Mouse (Mus musculus) retina, postnatal 1 day (tissue): ENCODE results near the gene Exosc8.
"Not testable (repeated sequence)": the region's sequence is repeated elsewhere in the genome, so short reads cannot be mapped to it uniquely, and the experiment has no call there.

Experiments
- DNase-seq: peaks from one replicate; pipeline ENCODE4 v3.0.0-alpha.2; 2012

The Exosc8 gene

DNA sequence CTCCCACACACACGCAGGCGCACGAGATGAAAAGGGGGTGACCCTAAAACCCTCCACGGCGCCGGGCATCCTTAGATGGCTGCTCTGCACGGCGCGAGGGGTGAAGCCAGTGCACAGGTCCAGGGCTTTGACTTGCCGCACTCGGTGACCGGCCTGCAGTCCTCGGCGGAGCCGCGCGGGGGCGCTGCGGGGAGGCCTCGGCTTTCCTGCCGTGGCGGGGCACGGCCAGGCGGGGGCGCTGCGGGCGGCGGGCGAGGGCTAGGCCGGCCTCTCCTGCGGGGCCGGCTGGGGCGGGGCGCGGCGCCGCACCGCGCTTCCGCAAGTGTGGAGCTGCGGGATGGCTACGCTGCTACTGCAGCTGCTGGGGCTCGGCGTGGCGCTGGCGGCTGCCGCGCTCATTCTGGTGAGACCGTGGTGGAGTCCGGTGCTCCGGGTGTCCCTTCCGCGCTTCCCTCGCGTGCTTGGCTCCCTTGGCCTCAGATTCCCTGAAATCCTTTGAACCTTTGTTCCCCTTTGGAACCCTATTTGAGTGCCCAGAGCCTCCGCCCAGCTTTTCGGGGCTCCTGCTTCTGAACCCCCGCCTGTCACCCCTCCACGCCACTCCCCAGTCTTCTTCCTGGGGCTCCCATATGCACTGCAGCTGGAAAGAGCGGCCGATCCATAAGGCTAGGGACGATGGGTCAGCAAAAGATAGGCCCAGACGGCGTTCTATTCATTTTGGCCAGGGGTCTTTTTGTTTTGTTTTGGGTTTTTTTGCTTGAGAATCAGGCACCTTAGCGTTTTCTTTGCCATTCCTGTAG is at the start of gene Exosc8, which contains the start of gene Alg5:
Exosc8 (minus strand) TSS at position 147 of the 800 bp plus-strand sequence.
Alg5 (plus strand) TSS at position 293 of the 800 bp plus-strand sequence.
- peak; percentile 90 for DNase-seq

DNA sequence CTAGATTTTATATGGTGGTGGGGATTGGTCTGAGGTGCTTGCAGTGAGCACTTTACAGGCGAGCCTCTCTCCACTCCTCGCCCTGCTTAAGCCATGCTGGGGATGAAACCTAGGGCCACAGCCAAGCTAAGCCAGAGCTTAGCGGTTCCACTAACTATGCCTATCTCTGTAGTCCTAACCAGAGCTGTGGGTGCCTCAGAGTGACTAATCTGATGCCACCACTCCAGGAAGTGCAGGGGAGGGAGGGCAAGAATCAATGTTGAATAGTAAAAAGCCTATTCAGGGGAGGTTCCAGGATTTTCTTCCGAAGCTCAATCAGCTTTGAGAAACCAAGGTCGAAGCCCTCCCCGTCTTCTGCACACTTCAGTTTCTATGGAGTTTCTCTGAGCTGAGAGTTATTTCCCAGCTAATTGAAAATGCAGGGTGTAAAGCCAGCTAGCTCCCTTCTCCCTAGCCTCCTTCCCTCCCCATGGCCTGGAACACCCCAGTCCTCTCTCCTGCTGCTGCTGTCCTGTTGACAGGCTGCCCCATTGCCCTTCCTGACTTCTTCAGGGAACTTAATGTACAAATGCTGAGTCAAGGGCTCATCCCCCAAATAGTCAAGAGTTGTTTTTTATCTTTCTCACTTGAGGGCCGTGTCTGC is 40.9 kb upstream of the Exosc8 start:
- DNase-seq: no peak

DNA sequence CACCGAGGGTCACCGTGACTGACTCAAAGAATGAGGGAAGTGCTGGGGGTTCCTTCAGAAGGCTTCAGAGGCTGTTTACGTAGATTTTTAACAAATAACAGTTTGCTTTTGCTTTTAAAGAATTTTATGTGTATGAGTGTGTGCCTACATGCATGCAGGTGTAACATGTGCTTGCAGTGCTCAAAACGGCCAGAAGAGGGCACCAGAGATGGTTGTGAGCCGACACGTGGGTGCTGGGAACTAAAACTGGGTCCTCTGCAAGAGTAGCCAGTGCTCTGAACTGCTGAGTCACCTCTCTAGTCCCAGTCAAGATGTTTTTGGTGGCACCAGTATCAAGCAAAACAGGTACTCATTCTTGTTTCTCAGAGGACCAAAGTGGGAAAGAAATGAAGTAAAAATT is 38.4 kb upstream of the Exosc8 start:
- no peak for DNase-seq

DNA sequence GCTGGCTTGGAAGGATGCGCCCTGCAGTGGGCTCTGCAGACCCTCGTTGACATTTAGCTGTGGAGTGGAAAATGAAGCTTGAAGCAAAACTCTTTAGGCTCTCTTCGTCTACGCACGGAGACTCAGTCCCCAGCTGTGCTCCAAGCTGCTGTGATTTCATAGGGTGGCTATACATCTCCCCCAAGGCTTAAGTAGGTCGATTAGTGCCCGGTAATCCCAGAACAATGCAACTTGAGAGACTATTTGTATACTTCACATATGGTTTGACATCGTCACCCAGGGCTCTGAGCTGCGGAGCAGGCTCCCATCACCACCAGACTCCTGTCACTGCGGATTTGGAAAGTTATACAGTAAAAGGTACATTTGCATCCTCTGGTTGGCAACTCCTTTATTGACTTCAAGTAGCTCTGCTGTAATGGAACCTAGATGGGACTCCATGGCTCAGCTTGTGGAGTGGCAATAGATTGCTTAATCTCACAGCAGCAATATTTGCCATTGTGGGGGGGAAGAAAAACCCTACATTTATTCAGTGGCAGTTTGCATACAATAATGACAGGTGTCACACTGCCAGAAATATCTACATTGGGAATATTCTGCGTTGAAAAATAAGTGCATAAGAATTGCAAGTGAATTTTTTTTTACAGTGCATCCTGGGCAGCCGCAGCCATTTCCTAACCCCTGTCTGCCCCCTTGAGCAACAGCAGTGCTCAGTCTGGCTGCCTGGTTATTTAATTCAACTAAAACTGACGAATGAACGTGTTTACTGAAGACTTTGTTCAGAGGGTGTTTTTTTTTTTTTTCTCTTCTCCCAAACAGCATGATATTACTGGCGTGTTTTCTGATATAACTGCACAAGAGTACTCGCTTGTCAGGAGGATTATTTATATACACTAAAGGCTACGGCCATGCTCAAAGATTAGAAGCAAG is 34.4 kb upstream of the Exosc8 start:
- peak; percentile 68 for DNase-seq

DNA sequence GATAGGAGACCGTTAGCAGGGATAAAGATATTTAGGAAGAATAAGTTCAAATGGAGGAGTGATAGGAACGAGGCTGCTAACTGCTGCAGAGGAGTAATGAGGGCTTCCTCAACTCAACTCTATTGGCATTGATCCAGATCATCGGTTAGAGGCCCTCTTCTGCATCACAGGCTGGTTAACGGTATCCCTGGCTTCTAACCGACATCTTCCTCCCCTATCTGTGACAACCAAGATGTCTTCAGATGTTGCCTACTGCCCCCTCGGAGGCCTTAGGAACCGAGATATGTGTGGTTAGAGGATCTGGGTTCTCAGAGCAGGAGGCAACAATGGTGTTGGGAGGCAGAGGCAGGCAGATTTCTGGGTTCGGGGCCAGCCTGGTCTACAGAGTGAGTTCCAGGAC is 33.4 kb upstream of the Exosc8 start:
- DNase-seq: no peak

DNA sequence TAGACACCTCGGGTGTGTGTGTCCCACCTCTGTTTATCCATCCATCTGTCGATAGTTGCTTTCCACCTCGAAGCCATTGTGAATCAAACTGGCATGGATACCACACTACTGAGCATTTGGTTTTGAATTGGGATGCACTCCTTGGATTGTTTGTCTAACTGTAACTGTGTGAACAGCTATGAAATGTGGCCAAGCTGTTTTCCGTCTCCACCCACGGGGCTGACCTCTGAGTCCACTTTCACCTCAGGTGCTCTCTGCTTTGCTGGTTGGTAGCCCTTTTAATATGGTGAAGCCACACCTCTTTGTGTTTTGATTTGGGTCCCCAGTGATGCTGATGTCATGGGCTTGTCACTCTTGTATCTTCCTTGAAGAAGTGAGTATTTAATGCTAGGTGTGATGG is 31.6 kb upstream of the Exosc8 start:
- DNase-seq: no peak

DNA sequence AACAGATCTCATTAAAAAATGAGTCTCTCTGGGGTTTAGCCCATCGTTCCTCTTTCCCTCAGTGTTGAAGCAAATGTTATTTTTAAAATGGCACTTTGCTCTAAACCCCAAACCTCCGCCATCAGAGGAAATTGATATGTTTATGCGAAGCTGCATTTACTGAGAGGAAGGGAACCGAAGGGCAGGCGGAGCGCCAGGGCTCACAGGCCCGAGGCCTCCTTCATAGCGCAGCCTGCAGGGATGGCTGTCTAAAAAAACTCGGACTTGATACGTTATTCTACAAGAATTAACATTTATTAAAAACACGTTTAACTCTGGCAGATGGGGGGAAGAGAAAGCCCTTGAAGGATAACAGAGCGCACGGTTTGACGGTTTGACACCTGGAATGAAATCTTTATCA is 30.8 kb upstream of the Exosc8 start:
- no peak for DNase-seq

DNA sequence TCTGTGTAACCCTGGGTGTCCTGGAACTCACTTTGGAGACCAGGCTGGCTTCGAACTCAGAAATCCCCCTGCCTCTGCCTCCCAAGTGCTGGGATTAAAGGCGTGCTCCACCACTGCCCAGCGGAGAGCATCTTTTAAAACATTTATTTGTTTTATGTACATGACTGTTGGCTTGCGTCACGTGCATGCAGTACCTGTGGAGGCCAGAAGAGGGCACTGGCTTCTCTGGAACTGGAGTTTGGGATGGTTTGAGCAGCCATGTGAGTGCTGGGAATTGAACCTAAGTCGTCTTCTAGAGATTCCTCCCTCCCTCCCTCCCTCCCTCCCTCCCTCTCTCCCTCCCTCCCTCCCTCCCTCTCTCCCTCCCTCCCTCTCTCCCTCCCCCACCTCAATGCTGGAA is 30.3 kb upstream of the Exosc8 start:
- not testable (repeated sequence) for DNase-seq

DNA sequence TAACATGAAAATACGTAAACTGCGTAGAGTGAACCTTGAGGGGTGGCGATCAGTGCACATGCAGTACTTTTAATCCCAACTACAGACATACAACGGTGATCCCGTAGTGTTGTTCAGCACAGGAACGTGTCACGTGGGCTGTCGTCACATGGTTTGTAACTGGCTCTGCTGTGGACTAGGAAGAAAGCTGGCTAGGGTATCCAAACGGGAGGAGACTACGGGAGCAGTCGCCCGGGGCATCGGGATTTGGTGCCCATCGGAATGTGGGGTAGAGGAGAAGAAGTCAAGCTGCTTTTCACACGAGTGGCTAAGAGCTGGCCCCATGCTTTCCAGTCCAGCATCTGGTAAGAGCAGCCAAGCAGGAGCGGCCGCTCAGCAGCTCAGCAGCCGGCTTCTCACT is 29.2 kb upstream of the Exosc8 start:
- peak; percentile 33 for DNase-seq

DNA sequence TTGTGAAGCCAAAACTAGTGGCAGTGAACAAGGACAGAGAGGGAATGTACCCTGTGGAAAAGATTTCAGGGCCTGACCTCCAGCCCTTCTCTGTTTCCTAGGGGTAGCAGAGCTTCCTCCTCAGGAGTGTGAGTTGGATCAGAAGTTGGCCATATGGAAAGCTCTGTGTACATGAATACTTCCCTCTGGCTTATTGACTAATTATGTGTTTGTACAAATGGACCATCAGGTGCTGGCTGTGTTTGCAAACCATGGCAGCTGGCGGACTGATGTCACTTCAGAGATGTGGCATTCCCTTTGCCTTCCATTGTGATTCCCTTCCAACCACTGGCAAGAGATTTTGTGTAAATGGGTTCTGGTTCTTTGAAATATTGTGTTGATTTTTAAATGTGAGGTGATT is 26.1 kb upstream of the Exosc8 start:
- DNase-seq: no peak

DNA sequence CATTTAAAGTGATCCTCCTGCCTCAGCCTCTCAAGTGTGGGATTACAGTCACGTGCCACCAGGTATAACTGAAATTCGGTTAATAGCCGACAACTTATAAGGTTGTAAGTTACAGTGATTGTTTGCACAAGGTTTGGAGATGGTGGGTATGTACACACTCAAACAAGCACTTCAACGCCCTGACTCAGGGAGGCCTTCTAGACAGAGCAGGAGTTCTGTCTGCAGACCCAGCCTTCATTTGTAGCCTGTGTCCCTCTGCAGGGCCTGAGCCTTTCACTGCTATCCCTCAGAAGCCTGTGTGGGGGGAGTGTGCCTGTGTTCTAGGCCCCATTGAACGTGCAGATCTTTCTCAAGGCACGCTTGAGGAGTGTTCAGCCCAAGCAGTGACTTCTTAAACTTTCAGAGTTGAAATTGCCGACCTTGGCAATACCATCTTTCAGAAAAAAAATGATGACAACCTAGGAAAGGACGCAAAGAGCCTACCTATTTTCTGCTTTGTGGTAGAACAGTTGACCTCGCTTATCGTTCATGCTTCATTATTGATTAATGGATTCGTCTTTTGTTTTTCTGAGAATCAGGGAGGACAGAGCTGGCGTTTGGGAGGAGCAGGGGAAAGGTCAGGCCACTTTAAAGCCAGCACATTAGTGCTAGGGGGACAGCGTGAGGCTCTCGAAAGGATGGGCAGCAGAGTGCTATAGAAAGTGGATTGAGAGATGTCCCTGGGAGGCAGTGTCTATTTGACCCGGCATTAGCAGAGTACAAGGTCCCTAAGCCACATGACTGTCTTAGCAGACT is 25.3 kb upstream of the Exosc8 start:
- DNase-seq: no peak

DNA sequence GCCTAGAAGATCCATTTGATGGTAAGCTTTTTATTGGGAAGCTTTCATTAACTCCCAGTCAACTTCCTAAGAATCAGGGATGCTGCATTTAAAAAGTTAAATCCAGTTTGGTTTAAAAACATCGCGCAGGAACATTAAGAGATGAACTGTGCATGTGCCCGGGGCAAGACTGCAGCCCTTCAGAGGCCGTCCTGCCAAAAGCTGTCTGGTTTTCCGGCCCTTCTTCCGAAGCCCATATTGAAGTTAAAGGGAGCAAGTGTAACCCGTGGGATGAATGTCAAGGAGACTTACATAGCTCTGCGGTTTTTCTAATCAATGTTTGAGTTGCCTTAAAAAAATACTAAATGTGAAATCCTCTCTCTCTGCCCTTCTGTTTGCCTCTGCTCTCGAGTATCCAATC is 24.0 kb upstream of the Exosc8 start:
- DNase-seq: no peak

DNA sequence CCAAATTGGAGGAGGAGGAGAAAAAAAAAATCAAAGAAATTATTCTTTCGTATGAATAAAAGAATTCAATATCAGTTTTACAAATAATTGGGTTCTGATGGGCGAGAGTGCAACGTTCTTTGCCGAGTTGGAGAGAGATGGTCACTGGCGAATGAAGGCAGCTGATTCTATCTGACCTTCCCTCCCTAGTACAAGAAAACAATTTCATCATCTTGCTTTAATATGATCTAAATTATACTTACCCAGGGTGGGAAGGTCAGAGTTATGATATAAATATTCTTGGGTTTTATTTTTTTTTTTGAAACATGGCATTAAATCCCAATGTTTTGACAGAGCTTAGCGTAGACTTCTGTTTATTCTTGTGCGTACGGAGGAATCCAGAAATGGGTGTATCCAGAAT is 22.3 kb upstream of the Exosc8 start:
- no peak for DNase-seq

DNA sequence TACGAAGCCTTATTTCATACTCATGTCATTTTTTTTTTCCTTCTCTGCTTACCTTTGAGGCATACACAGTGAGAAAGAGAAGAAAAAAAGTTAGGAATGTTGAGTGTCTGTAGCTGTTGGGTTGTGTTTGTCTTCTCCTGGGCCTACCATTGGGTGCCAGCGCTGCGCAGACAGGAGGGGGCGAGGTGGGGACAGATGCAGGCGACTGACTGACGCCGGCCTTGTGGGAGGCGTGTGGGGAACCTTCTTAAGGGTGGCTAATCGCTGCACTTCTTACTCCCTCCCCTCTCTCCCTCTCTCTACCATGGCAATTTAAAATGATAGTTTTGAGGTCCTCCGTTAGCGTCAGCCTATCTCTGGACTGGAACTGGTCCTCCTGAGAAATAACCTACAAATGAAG is 20.9 kb upstream of the Exosc8 start:
- peak; percentile 38 for DNase-seq

DNA sequence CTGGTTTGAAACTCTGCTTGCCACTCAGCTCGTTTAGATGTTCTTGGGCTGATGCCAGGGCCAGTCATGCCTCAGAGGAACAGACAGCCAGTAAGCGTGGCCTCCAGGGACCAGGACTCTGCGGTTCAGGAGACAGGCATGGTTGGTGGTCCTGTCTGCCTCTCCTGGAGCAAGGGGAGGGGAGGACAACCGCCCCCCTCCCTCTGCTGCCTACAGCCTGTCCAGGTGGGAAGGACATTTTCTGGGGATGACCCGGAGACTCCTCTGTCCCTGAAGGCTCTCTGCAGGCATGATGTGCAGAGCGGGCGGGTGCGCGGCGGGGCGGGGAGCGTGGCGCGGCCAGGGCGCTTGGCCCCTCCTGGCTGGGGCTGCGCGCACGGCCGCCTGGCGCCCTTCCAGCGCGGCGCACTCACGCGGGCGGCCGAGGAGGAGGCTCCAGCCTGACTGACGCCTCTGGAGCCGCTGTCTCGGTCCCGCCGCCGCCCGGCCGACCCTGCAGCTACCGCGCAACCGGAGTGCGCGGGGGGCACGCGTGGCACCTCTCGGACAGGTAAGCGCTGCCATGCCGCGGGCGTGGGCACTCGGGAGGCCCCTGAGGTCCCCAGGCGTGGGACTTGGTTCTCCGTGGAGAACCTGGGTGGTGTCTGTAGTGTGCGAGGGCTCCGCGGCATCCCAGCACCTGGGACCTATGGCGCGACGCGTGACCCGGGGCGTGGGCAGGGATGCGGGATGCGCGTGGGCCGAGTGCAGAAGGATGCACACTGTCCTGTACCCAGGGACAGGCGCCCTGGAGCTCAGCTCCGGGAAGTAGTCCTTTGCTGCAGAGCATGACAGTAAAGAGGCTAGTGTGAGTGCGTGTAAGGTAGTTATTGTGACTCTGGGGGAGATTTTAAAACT is 20.2 kb upstream of the Exosc8 start, which contains the start of gene Smad9:
Smad9 (plus strand) TSS at position 438 of the 897 bp plus-strand sequence.
- peak; percentile 81 for DNase-seq

DNA sequence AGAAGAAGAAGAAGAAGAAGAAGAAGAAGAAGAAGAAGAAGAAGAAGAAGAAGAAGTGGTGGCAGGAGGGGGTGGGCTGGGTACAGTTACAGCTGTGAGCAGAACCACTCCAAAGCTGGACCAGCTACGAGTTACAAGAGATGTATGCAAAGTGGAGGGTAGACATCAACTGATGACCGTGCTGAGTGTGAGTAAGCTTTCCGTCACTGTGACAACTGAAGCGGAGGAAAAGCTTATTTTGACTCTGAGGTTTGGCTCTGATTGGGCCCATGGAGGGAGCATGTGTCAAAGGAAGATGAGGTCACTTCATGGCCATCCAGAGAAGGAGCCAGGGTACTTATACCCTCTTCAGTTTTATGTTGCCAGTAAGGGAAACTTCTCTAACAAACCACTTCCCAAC is 18.2 kb upstream of the Exosc8 start:
- no peak for DNase-seq

DNA sequence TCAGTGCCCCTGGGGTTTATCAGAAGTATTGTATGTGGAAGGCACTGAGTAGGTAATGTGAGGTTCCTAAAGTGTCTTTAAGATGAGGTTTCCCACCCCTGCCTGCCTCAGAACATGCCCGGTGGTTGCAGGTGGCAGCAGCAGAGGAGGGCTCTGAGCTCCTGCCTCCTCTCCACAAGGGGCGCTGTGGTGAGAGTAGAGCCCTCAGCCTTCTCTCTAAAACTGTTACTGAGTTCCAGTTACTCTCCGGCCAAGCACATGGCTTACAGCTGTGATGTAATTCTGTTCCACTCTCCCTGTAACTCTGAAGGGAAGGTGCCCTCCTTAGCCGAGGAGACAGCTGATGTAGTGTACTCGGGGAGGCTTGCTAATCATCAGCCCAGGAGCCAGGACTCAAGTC is 10.6 kb upstream of the Exosc8 start:
- DNase-seq: peak; percentile 54

DNA sequence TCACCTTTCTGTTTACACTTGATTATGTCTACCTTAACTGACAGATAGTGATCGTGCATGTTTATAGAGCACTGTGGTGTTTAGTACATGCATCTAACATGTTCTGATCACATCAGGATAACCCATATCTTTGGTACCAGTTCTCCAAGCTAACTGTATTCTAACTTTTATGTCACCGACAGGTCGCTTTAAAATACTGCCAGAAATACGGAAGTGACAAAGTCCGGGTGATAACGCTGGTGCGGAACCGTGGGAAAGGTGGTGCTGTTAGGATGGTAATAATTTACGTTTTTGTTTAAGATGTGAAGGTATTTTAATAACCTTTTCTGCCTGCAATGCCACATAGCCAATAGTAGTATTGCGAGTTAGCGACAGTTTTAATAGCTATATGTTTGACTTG is 6.8 kb upstream of the Exosc8 start:
- DNase-seq: no peak

DNA sequence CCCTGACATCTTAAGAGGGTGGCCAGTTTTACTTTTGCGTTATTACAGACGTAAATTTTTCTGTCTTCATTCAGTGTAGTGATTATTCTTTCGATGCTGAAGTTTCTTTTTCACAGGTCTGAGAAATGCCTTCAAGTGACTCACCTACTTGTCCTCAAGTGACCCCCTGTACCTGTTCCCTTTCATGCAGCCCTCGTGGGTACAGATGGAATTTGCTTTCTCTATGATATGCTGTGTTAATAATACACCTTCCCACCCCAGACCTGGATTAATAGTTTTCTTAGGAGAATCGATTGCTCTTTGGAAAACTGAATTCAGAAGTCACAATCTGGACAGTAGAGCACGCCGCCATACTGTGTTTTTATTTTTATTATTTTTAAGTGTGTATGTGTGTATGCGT is 2.1 kb upstream of the Exosc8 start:
- no peak for DNase-seq

DNA sequence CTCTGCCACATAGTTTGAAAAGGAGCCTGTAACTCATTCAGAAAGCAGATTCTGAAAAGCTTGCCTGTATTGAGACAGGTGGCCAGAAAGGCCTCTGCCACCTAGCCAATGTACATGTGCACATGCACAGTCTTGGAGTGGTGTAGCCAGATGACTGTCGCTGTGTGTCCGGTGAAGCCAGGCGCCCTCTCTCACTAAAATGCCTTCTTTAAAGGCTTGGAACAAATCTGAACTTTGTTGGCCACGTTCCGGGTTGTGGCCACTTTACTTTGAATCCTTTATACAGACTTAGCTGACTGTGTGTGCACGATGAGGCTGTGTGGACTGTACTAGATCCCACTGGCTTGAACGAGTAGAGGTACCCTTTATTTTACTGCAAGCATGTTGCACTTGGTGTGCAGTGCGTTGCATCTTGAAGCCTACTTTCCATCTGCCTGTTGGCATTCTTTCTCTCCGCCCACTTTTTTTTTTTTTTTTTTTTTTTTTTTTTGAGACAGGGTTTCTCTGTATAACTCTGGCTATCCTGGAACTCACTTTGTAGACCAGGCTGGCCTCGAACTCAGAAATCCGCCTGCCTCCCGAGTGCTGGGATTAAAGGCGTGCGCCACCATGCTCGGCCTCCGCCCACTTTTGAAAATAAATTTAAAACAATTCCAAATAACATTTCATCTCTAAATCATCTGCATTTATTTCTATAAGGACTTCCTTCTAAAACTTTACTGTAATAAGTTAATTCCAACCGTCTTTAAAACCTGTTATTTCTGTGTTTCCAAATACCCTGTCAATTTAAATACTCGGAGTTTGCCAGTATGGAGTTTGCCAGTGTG is 1.1 kb upstream of the Exosc8 start:
- peak; percentile 21 for DNase-seq
